Mouse (Mus musculus) intestine, embryonic 15.5 days (tissue): ENCODE measurements around the gene Strip1. TPM values are rescaled to one million over a fixed set of nuclear protein-coding genes. Genes with fewer than 3 reads are reported as not detected.

Experiments used
- ATAC-seq: fragments of 200-750 bp; cut with Nextera tagmentation; 2 replicates; pipeline ENCODE4 v1.8.0; 2017; ENCODE audit warnings: moderate TSS enrichment, moderate library complexity
- H3K27ac ChIP-seq: fragments of 300-500 bp; sonication (generic); 2 replicates; pipeline ENCODE4 v1.5.1; 2015; ENCODE audit warnings: mild to moderate bottlenecking, inconsistent platforms
- H3K27me3 ChIP-seq: fragments of 300-500 bp; sonication (generic); replicated peaks from 2 replicates; pipeline ENCODE4 v1.6.1; 2015; ENCODE audit warnings: inconsistent platforms
- H3K36me3 ChIP-seq: fragments of 300-500 bp; sonication (generic); 2 replicates; pipeline ENCODE4 v1.6.1; 2015; ENCODE audit warnings: inconsistent platforms
- H3K4me1 ChIP-seq: fragments of 300-500 bp; sonication (generic); replicated peaks from 2 replicates; pipeline ENCODE4 v1.6.1; 2015; ENCODE audit warnings: inconsistent platforms
- H3K4me2 ChIP-seq: fragments of 300-500 bp; sonication (generic); replicated peaks from 2 replicates; pipeline ENCODE4 v1.6.1; 2015; ENCODE audit warnings: mild to moderate bottlenecking, inconsistent platforms
- H3K4me3 ChIP-seq: fragments of 300-500 bp; sonication (generic); replicated peaks from 2 replicates; pipeline ENCODE4 v1.5.1; 2015; ENCODE audit warnings: inconsistent platforms
- H3K9ac ChIP-seq: fragments of 300-500 bp; sonication (generic); 2 replicates; pipeline ENCODE4 v1.6.1; 2015; ENCODE audit warnings: inconsistent platforms
- H3K9me3 ChIP-seq: fragments of 300-500 bp; sonication (generic); 2 replicates; pipeline ENCODE4 v1.6.1; 2016; ENCODE audit warnings: inconsistent platforms
- WGBS: fragments of 180-500 bp; shearing (Covaris S2); methylation state at CpG from one replicate; pipeline ENCODE4 v1.1.7; 2015; 5-methylcytosine and 5-hydroxymethylcytosine counted together
- polyA plus RNA-seq: library from polyadenylated mRNA; unstranded; fragments of >200 nt; fragmentation: Nextera tagmentation; extraction: Ambion mirVana; gene quantifications from 2 replicates; pipeline ENCODE4 v1.2.1, GENCODE M21; 2015

Strip1 gene
- 37.3 and 39.0 TPM in 2 replicates for polyA plus RNA-seq

DNA sequence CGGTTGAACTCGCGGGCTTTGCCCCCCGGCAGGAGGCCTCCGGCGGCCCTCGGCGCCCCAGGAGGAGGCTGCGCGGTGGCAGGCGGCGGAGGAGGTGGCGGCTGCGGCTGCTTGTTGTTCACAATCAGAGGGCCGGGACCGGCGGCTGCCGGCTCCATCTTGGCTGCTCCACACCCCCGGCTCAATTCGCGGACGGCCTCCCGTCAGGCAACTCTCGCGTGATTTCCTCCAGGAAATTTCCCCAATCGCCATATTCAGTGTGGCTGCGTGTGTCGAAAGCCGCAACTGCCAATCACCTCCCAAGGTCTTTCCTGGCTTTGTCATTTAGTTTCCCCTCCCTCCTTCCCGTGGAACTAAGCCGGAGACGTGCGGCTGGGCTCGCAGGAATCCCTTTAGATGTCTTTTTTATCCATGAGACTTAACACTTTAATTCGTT is at the start of gene Strip1:
Gene Strip1 (minus strand): TSS at position 172 of the 436 bp plus-strand sequence.
- peaks cover 5% of the 10 kb centered on the region; the same call in 1 of the 2 replicates for H3K4me1 ChIP-seq
- peak within 1 kb of the TSS; percentile 74 for H3K4me2 ChIP-seq
- peak within 1 kb of the TSS; percentile 88 for H3K27ac ChIP-seq
- peak within 1 kb of the TSS; percentile 99 for H3K9ac ChIP-seq
- no peaks in the 10 kb centered on the region for H3K9me3 ChIP-seq
- no peaks in the 10 kb centered on the region for H3K27me3 ChIP-seq
- H3K36me3 ChIP-seq: peaks cover 6% of the 10 kb centered on the region; the same call in 1 of the 2 replicates
- 0% methylated on average over 35 of the region's 35 CpGs for WGBS
- ATAC-seq: peak; percentile 98
- H3K4me3 ChIP-seq: peak within 1 kb of the TSS; percentile 97

DNA sequence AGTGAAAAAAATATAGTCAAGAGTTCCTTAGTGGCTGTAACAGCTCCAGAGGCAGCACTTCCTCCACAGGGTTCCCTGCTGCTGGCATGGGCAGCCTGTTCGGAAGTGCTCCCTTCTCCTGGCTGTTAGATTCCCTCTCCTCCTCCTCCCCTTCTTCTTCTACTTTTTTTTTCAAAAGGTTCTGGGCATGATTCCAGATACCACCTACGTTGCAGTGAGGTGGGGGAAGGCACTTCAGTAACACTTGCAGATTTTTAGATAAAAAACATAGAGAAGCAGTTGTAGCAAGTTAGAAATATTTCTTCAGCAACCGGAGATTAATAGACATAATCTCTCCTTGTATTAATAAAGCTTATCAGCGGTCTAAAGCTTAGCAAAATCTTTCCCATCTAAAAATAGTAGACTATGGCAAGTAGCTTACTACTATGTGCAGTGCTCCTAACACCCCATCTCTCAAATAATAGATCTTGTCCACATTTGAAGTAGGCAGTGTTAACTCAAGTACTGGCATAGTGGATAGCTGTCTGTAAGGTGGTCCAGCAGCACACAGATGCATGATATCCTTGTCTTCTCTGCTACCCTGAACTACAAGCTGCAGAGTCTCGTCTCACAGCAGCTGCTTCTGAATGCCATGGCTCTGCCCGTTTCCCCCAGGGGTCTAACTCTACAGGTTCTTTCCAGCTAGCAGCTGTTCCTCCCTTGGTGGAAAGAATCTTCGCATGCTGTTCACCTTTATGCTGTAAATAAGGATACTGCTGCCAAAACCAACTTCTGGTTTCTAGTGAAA is 49.5 kb upstream of the Strip1 start:
- ATAC-seq: peak; percentile 73
- H3K27me3 ChIP-seq: no peaks in the 10 kb centered on the region
- WGBS: 29% methylated on average over 7 of the region's 7 CpGs

DNA sequence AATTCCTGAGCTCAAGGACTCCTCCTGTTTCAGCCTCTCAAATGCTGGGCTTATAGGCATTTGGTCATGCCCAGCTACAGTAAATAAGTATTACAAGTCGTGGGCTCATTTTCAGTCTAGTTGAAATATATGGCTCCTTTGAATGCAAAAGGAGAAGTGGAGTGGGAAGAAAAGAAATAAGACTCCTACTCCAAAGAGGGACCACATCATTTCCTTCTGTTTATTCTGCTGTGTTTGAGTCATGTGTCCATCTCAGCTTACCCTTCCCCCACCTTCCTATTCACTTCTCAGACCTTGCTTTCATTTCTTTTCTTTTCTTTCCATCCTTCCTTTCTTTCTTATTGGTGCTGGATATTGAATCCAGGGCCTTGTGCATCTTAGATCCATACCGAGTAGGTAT is 40.0 kb upstream of the Strip1 start:
- WGBS: 92% methylated on average over 2 of the region's 2 CpGs
- no peak overlapping the region for H3K4me3 ChIP-seq
- H3K36me3 ChIP-seq: peaks cover 37% of the 10 kb centered on the region
- H3K27ac ChIP-seq: no peak overlapping the region
- H3K4me1 ChIP-seq: no peaks in the 10 kb centered on the region
- ATAC-seq: no peak
- H3K27me3 ChIP-seq: no peaks in the 10 kb centered on the region
- H3K9ac ChIP-seq: no peak overlapping the region
- no peaks in the 10 kb centered on the region for H3K9me3 ChIP-seq
- H3K4me2 ChIP-seq: no peak overlapping the region

More for the DNA sequence above, 49.5 kb upstream of the Strip1 start:
- no peak overlapping the region for H3K4me3 ChIP-seq
- no peak overlapping the region for H3K4me2 ChIP-seq
- peaks cover 6% of the 10 kb centered on the region for H3K4me1 ChIP-seq
- H3K27ac ChIP-seq: peak overlapping the region; percentile 52
- H3K9ac ChIP-seq: no peak overlapping the region
- no peaks in the 10 kb centered on the region for H3K36me3 ChIP-seq
- H3K9me3 ChIP-seq: no peaks in the 10 kb centered on the region

DNA sequence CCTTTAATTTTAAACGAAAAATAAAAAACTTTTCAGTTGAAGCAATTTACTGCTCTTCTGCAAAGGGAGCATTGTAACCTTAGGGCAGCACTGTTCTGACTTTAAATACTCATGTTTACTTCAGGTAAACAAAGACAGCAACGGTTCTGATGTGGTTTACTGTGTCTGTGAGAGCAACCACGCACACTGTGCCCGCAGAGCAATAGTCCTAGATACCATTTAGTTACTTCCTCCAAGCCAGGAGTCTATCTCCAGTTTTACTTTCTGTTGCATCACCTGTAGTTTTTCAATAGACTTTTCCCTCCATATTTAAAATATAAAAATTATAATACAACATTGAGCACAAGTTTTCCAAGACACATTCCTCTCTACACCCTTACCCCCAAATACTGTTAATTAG is 39.0 kb upstream of the Strip1 start:
- H3K27ac ChIP-seq: no peak overlapping the region
- no peak overlapping the region for H3K4me2 ChIP-seq
- no peak for ATAC-seq
- H3K27me3 ChIP-seq: no peaks in the 10 kb centered on the region
- H3K36me3 ChIP-seq: peaks cover 44% of the 10 kb centered on the region
- H3K4me1 ChIP-seq: no peaks in the 10 kb centered on the region
- H3K9ac ChIP-seq: no peak overlapping the region
- H3K9me3 ChIP-seq: no peaks in the 10 kb centered on the region
- WGBS: 72% methylated on average over 4 of the region's 4 CpGs
- no peak overlapping the region for H3K4me3 ChIP-seq

DNA sequence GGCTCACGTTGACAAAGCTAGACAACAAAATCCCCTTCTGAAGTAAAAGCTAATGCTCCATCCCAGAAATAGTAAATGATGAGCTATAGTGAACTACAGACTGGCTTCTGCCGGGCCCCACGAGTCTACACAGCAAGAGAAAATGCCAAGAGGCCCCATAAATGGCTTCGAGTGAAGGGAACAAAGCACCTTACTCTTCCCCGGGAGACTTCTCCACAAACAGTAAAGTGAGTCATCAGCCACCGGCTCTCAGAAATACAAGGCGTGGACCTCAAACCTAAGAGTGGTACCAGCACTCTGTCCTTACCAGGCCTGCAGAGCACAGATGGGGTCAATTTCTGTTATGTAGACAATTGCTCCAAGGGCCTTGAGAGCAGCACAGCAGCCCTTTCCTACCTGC is 37.3 kb upstream of the Strip1 start:
- Histone ChIP-seq H3K4me2 (no peak overlapping the region), H3K27me3 (no peaks in the 10 kb centered on the region), H3K27ac (no peak overlapping the region), H3K36me3 (peaks cover 49% of the 10 kb centered on the region), H3K4me3 (no peak overlapping the region), H3K9me3 (no peaks in the 10 kb centered on the region), H3K9ac (no peak overlapping the region), H3K4me1 (no peaks in the 10 kb centered on the region)
- 81% methylated on average over 7 of the region's 7 CpGs for WGBS
- ATAC-seq: no peak

- H3K36me3 ChIP-seq: peaks cover 47% of the 10 kb centered on the region
- no peak overlapping the region for H3K4me3 ChIP-seq
- H3K4me2 ChIP-seq: no peak overlapping the region
- H3K27ac ChIP-seq: no peak overlapping the region
- H3K9me3 ChIP-seq: no peaks in the 10 kb centered on the region
- no peak for ATAC-seq
- H3K9ac ChIP-seq: no peak overlapping the region
- H3K4me1 ChIP-seq: no peaks in the 10 kb centered on the region
- H3K27me3 ChIP-seq: no peaks in the 10 kb centered on the region
- WGBS: 73% methylated on average over 6 of the region's 6 CpGs
Measured at GRCm38 (mm10) chr3:107667426-107667825, 35.9 kb upstream of the Strip1 start.

GRCm38 (mm10) chr3:107664641-107665040 is 33.1 kb upstream of the Strip1 start:
- Histone ChIP-seq H3K4me3 (no peak overlapping the region), H3K9ac (no peak overlapping the region), H3K4me2 (no peak overlapping the region), H3K27ac (no peak overlapping the region), H3K4me1 (no peaks in the 10 kb centered on the region), H3K9me3 (no peaks in the 10 kb centered on the region), H3K27me3 (no peaks in the 10 kb centered on the region), H3K36me3 (peaks cover 48% of the 10 kb centered on the region)
- 93% methylated on average over 1 of the region's 1 CpGs for WGBS
- no peak for ATAC-seq

- H3K4me3 ChIP-seq: no peak overlapping the region
- H3K27me3 ChIP-seq: no peaks in the 10 kb centered on the region
- 94% methylated on average over 1 of the region's 1 CpGs for WGBS
- no peak for ATAC-seq
- peaks cover 10% of the 10 kb centered on the region; the same call in 1 of the 2 replicates for H3K36me3 ChIP-seq
- H3K9me3 ChIP-seq: no peaks in the 10 kb centered on the region
- H3K9ac ChIP-seq: no peak overlapping the region
- no peak overlapping the region for H3K27ac ChIP-seq
- H3K4me1 ChIP-seq: no peaks in the 10 kb centered on the region
- H3K4me2 ChIP-seq: no peak overlapping the region
Measured at GRCm38 (mm10) chr3:107659000-107659399, 27.5 kb upstream of the Strip1 start.

GRCm38 (mm10) chr3:107656888-107657287 is 25.4 kb upstream of the Strip1 start:
- H3K4me3 ChIP-seq: no peak overlapping the region
- H3K27ac ChIP-seq: no peak overlapping the region
- no peaks in the 10 kb centered on the region for H3K27me3 ChIP-seq
- no peak for ATAC-seq
- no peak overlapping the region for H3K9ac ChIP-seq
- no peaks in the 10 kb centered on the region for H3K9me3 ChIP-seq
- no peaks in the 10 kb centered on the region for H3K4me1 ChIP-seq
- WGBS: 68% methylated on average over 4 of the region's 4 CpGs
- no peak overlapping the region for H3K4me2 ChIP-seq
- peaks cover 5% of the 10 kb centered on the region; the same call in 1 of the 2 replicates for H3K36me3 ChIP-seq

DNA sequence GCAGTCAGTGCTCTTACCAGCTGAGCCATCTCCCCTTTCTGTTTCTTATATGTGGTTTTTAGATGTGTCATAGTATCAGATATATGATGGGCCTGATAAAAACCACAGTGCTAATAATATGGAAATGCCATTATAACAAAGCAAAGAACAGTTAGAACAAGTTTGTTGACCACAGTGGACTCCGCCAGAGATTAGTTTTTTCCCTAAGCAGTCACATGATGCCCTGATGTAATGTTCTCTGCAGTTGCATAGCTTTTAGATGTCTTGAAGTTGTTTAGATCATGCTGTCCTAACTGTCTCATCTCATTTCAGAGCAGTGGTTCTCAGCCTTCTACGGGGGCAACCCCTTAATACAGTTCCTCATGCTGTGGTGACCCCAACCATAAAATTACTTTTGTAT is 24.7 kb upstream of the Strip1 start:
- Histone ChIP-seq H3K27me3 (no peaks in the 10 kb centered on the region), H3K9ac (no peak overlapping the region), H3K4me2 (no peak overlapping the region), H3K27ac (no peak overlapping the region), H3K4me1 (no peaks in the 10 kb centered on the region), H3K9me3 (no peaks in the 10 kb centered on the region), H3K4me3 (no peak overlapping the region), H3K36me3 (peaks cover 5% of the 10 kb centered on the region; the same call in 1 of the 2 replicates)
- no peak for ATAC-seq
- 79% methylated on average over 2 of the region's 2 CpGs for WGBS

DNA sequence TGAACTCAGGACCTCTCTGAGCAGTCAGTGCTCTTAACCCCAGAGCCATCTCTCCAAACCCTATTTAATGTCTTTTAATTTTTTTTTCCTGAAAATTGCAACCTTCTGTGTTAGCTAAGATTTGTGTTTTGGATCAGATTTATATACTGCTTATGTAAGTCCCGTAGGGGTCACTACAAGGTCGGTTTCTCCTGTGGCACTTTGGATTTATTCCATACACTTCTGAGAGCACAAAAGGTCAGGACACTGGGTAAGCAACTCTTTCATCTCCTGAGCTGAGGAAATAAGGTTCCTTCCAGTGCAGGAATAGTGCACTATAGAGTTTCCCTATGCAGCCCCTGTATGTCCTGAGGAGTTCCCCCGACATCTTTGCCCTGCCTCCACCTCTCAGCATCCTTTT is 24.0 kb upstream of the Strip1 start:
- Histone ChIP-seq H3K36me3 (peaks cover 5% of the 10 kb centered on the region; the same call in 1 of the 2 replicates), H3K4me3 (no peak overlapping the region), H3K4me1 (no peaks in the 10 kb centered on the region), H3K4me2 (no peak overlapping the region), H3K27ac (no peak overlapping the region), H3K27me3 (no peaks in the 10 kb centered on the region), H3K9ac (no peak overlapping the region), H3K9me3 (no peaks in the 10 kb centered on the region)
- no peak for ATAC-seq
- 50% methylated on average over 3 of the region's 3 CpGs for WGBS

- no peak overlapping the region for H3K27ac ChIP-seq
- H3K4me1 ChIP-seq: no peaks in the 10 kb centered on the region
- no peak overlapping the region for H3K4me2 ChIP-seq
- H3K27me3 ChIP-seq: no peaks in the 10 kb centered on the region
- no peak overlapping the region for H3K9ac ChIP-seq
- no peak for ATAC-seq
- WGBS: 69% methylated on average over 3 of the region's 3 CpGs
- H3K36me3 ChIP-seq: no peaks in the 10 kb centered on the region
- H3K4me3 ChIP-seq: no peak overlapping the region
- no peaks in the 10 kb centered on the region for H3K9me3 ChIP-seq
Measured at GRCm38 (mm10) chr3:107654861-107655260, 23.4 kb upstream of the Strip1 start.

DNA sequence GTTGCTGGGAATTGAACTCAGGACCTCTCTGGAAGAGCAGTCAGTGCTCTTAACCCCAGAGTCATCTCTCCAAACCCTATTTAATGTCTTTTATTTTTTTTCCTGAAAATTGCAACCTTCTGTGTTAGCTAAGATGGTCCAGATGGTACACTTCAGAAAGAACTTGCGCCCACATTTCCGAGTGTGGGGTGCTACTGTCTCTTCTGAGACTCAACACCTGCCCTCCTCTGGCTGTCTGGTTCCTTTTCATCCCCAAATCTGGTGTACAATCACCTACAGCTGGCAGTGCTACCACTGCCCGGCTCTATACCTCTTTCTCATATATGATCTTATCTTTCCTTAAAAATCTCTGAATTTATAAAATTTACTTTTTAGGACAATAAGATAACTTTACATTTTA is 21.5 kb upstream of the Strip1 start:
- no peak overlapping the region for H3K4me3 ChIP-seq
- H3K27ac ChIP-seq: no peak overlapping the region
- no peaks in the 10 kb centered on the region for H3K9me3 ChIP-seq
- no peaks in the 10 kb centered on the region for H3K36me3 ChIP-seq
- no peak overlapping the region for H3K4me2 ChIP-seq
- H3K27me3 ChIP-seq: no peaks in the 10 kb centered on the region
- no peaks in the 10 kb centered on the region for H3K4me1 ChIP-seq
- no peak for ATAC-seq
- WGBS: 88% methylated on average over 3 of the region's 3 CpGs
- no peak overlapping the region for H3K9ac ChIP-seq
